Mouse (Mus musculus): Measurements from ENCODE around the gene Scube1.

Gene Scube1

DNA sequence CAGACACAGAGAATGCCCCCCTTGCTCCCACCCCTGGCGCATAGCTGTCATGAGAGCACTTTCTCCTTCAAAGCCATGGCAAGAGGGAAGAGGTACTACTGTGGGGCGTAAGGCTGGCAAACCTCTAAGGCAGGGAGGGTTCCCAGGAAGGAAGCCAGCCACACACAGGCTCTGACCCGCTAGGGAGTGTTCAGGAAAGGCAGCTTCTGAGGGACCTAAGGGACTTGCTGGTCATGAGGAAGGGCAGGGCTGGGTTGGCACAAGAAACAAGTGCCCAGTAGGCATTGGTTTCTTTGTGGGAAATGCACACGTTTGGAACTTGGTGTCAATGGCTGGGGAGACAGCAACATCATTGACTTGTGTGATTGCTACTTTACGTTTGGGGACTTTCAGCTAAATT is 158.8 kb downstream of the Scube1 start:
- no peak for DNase-seq (ENCODE audit: low read depth, low spot score)

DNA sequence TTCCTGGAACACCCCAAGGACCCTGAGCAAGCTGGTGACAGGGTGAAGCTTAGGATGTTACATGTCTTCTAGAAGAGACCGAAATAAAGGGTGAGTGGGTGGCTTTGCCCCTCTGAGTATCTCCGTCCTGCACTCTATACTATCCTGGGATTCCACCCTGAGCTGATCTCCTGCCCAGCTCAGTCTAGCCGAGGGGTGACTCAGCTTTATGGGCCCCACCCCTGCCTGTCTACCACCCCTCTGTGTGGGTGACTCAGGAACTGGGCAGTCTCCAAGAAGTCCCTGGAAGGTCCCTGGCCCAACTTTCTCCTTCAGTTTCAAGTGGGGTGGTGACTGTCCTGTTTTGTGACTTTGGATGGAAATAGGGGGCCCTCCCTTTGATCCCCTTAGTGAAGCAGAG is 159.4 kb downstream of the Scube1 start:
- DNase-seq (ENCODE audit: low read depth, low spot score): no peak

DNA sequence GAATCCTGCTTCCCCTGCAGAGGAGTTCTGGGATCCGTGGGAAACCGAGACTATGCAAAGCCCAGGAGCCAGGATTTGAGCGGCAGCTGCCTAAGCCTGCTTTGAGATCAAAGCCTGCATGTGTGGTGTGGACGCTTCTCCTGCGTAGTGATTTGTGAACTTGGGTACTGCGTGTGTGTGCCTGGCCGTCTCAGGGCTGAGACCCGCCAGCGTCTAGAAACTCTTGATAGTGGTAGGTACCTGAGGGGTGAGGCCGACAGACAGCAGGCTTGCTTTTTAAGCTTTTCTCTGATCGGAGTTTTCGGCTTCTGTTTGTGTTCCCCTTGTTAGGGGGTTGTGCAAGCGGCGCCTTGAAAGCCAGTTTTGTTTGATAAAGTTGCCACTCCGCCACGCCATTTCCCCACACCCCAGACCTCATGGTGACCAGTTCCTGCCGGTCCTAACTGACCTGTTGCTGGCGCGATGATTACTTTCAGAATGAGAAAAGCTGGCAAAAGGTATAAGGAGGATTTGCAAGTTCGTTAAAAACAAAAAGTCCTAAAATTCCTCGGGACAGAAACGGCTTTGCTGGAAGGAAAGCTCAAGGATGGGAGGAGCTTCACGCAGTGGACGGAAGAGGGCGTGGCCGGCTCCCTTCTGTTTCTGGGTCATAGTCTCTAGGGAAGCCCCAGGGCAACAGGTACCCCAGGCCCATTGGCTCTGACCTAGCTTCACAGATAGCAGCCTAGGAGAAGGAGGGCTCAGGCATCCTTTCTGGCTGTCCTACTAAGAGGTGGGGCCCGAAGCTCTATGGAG is 160.8 kb downstream of the Scube1 start:
- DNase-seq (ENCODE audit: low read depth, low spot score): peak; percentile 60

- no peak for DNase-seq (ENCODE audit: low read depth, low spot score)
Measured at GRCm38 (mm10) chr15:83563327-83563856, 161.4 kb downstream of the Scube1 start, which contains the start of the genes Tspo and Mcat. Tspo (plus strand) TSS chr15:83563592. Mcat (minus strand) TSS chr15:83563787.

GRCm38 (mm10) chr15:83562626-83563270 is 162.1 kb downstream of the Scube1 start:
- peak; percentile 79 for DNase-seq (ENCODE audit: low read depth, low spot score)

GRCm38 (mm10) chr15:83560941-83561477 is 163.8 kb downstream of the Scube1 start:
- no peak for DNase-seq (ENCODE audit: low read depth, low spot score)

GRCm38 (mm10) chr15:83555161-83555974 is 169.5 kb downstream of the Scube1 start:
- DNase-seq (ENCODE audit: low read depth, low spot score): peak; percentile 93
